Mouse (Mus musculus) large intestine, adult 2 months (tissue): Measurements from ENCODE around the gene Nhlrc1. TPM values are rescaled to one million over a fixed set of nuclear protein-coding genes. Genes with fewer than 3 reads are reported as not detected.

Experiments
- DNase-seq: peaks from one replicate; pipeline ENCODE4 v3.0.0-alpha.2; 2012; ENCODE audit warnings: low read depth, low spot score
- WGBS: fragments of 180-500 bp; shearing (Covaris S2); methylation state at CpG from one replicate; pipeline ENCODE4 v1.1.7; 2018; 5-methylcytosine and 5-hydroxymethylcytosine counted together
- polyA plus RNA-seq: library from polyadenylated mRNA; depleted of rRNA; stranded (reverse); fragments of >200 nt; gene quantifications from 2 replicates; pipeline ENCODE4 v1.2.3, GENCODE M21; 2012

Gene Nhlrc1
- polyA plus RNA-seq, 1 experiment: 2.7 TPM

- DNase-seq: no peak
- 42% methylated on average over 5 of the region's 5 CpGs for WGBS
Observed at GRCm38 (mm10) chr13:47017259-47017658, 2.6 kb upstream of the Nhlrc1 start.

GRCm38 (mm10) chr13:47015195-47015501 lies 498 bp upstream of the Nhlrc1 start:
- WGBS: 72% methylated on average over 5 of the region's 5 CpGs
- no peak for DNase-seq

GRCm38 (mm10) chr13:47013740-47014139 lies 910 bp downstream of the Nhlrc1 start:
- 76% methylated on average over 10 of the region's 10 CpGs for WGBS
- no peak for DNase-seq

GRCm38 (mm10) chr13:47001590-47001989 lies 13.1 kb downstream of the Nhlrc1 start:
- DNase-seq: no peak
- 52% methylated on average over 4 of the region's 4 CpGs for WGBS

- 46% methylated on average over 5 of the region's 5 CpGs for WGBS
- DNase-seq: no peak
Observed at GRCm38 (mm10) chr13:46999498-46999897, 15.2 kb downstream of the Nhlrc1 start.

- WGBS: 79% methylated on average over 4 of the region's 4 CpGs
Observed at GRCm38 (mm10) chr13:46997355-46997754, 17.3 kb downstream of the Nhlrc1 start.

GRCm38 (mm10) chr13:46993274-46993551 lies 21.4 kb downstream of the Nhlrc1 start:
- DNase-seq: no peak
- WGBS: 93% methylated on average over 2 of the region's 2 CpGs

More at GRCm38 (mm10) chr13:46997355-46997754, 17.3 kb downstream of the Nhlrc1 start:
- DNase-seq: no peak

- DNase-seq: no peak
- 91% methylated on average over 7 of the region's 7 CpGs for WGBS
Observed at GRCm38 (mm10) chr13:46992516-46993273, 22.0 kb downstream of the Nhlrc1 start.

- WGBS: 6% methylated on average over 4 of the region's 4 CpGs
Observed at GRCm38 (mm10) chr13:46990376-46991011, 24.2 kb downstream of the Nhlrc1 start.

GRCm38 (mm10) chr13:46987941-46988340 lies 26.7 kb downstream of the Nhlrc1 start:
- no peak for DNase-seq
- 82% methylated on average over 8 of the region's 8 CpGs for WGBS

More at GRCm38 (mm10) chr13:46990376-46991011, 24.2 kb downstream of the Nhlrc1 start:
- DNase-seq: no peak

- 28% methylated on average over 6 of the region's 6 CpGs for WGBS
- no peak for DNase-seq
Observed at GRCm38 (mm10) chr13:46986208-46986607, 28.4 kb downstream of the Nhlrc1 start.

GRCm38 (mm10) chr13:46983878-46984277 lies 30.8 kb downstream of the Nhlrc1 start:
- DNase-seq: no peak
- WGBS: 70% methylated on average over 2 of the region's 2 CpGs

- 12% methylated on average over 13 of the region's 13 CpGs for WGBS
- DNase-seq: peak; percentile 64
Observed at GRCm38 (mm10) chr13:46979836-46980490, 34.7 kb downstream of the Nhlrc1 start.

GRCm38 (mm10) chr13:46976532-46976931 lies 38.1 kb downstream of the Nhlrc1 start:
- 89% methylated on average over 7 of the region's 7 CpGs for WGBS

GRCm38 (mm10) chr13:46975930-46976329 lies 38.7 kb downstream of the Nhlrc1 start:
- no peak for DNase-seq
- WGBS: 45% methylated on average over 4 of the region's 4 CpGs

More at GRCm38 (mm10) chr13:46976532-46976931, 38.1 kb downstream of the Nhlrc1 start:
- no peak for DNase-seq

GRCm38 (mm10) chr13:46975031-46975551 lies 39.6 kb downstream of the Nhlrc1 start:
- WGBS: 80% methylated on average over 14 of the region's 14 CpGs
- DNase-seq: no peak

- no peak for DNase-seq
- WGBS: 14% methylated on average over 10 of the region's 10 CpGs
Observed at GRCm38 (mm10) chr13:46970286-46970945, 44.2 kb downstream of the Nhlrc1 start.

- 87% methylated on average over 2 of the region's 2 CpGs for WGBS
- no peak for DNase-seq
Observed at GRCm38 (mm10) chr13:46968626-46969025, 46.0 kb downstream of the Nhlrc1 start.

- WGBS: 72% methylated on average over 4 of the region's 4 CpGs
- DNase-seq: no peak
Observed at GRCm38 (mm10) chr13:46967308-46967707, 47.3 kb downstream of the Nhlrc1 start.
